Comparison of ENCODE assay signal across 21 mouse cellular contexts in genomic region chr4:137244883-137245282, GRCm38 (mm10). TPM values are rescaled to one million over a fixed set of nuclear protein-coding genes. Genes with fewer than 3 reads are reported as not detected.
DNase-seq lines count a peak whose midpoint lies in the region; ATAC-seq and TF ChIP-seq lines count a peak whose summit lies in the region.
"Had no signal": no experiment of that assay in that cellular context is flagged by ENCODE, and none has a peak within 500 bp of the region (broad histone marks: within the 10 kb centered on the region; RNA-seq: fewer than 3 reads in every experiment).

No protein-coding gene starts in this region.

- H3K4me1 ChIP-seq in liver, postnatal 0 days (ENCODE audit: insufficient read depth): no peaks in the 10 kb centered on the region
- H3K4me1 ChIP-seq in stomach, embryonic 16.5 days (ENCODE audit: control insufficient read depth, insufficient read depth, low read length): peaks cover under 1% of the 10 kb centered on the region; the same call in 1 of the 2 replicates
- no peaks in the 10 kb centered on the region for H3K4me1 ChIP-seq in stomach, postnatal 0 days (replicated peaks; ENCODE audit: control insufficient read depth, insufficient read depth)
- H3K4me1 ChIP-seq in embryonic facial prominence, embryonic 11.5 days (ENCODE audit: control insufficient read depth, insufficient read depth, low read length): no peaks in the 10 kb centered on the region
- H3K4me1 ChIP-seq: embryonic facial prominence, embryonic 13.5 days; heart, embryonic 12.5 days; hindbrain, embryonic 15.5 days had no signal

- intact Hi-C loops in left cerebral cortex, postnatal 10 days (cut with DNase I): no loop called here

- H3K27me3 ChIP-seq in liver, postnatal 0 days (ENCODE audit: insufficient read depth, low read length): no peaks in the 10 kb centered on the region
- H3K27me3 ChIP-seq in stomach, embryonic 16.5 days (ENCODE audit: control insufficient read depth, insufficient read depth, low read length): no peaks in the 10 kb centered on the region
- no peaks in the 10 kb centered on the region for H3K27me3 ChIP-seq in stomach, postnatal 0 days (ENCODE audit: control insufficient read depth, insufficient read depth, low read length)
- H3K27me3 ChIP-seq in embryonic facial prominence, embryonic 11.5 days (ENCODE audit: control insufficient read depth, insufficient read depth, low read length): no peaks in the 10 kb centered on the region
- H3K27me3 ChIP-seq: embryonic facial prominence, embryonic 13.5 days; forebrain, embryonic 12.5 days; heart, embryonic 12.5 days; hindbrain, embryonic 15.5 days had no signal

- TF ChIP-seq CTCF in liver, postnatal 0 days (IDR thresholded peaks at IDR 0.05; ENCODE audit: low read depth): no peak
- TF ChIP-seq CTCF in stomach, postnatal 0 days (IDR thresholded peaks at IDR 0.05; ENCODE audit: low read depth): no peak

- no peak overlapping the region for H3K27ac ChIP-seq in liver, postnatal 0 days (ENCODE audit: low read depth)
- no peak overlapping the region for H3K27ac ChIP-seq in stomach, embryonic 16.5 days (ENCODE audit: low read length)
- no peak overlapping the region for H3K27ac ChIP-seq in stomach, postnatal 0 days (replicated peaks)
- H3K27ac ChIP-seq in embryonic facial prominence, embryonic 11.5 days (replicated peaks; ENCODE audit: low read depth, low read length): no peak overlapping the region
- H3K27ac ChIP-seq: embryonic facial prominence, embryonic 13.5 days; forebrain, embryonic 12.5 days; heart, adult 2 months; hindbrain, embryonic 10.5 days; hindbrain, embryonic 15.5 days had no signal

- no peaks in the 10 kb centered on the region for H3K9me3 ChIP-seq in liver, postnatal 0 days (ENCODE audit: low read length)
- peaks cover 4% of the 10 kb centered on the region for H3K9me3 ChIP-seq in stomach, embryonic 16.5 days (replicated peaks; ENCODE audit: control insufficient read depth, low read length)
- no peaks in the 10 kb centered on the region for H3K9me3 ChIP-seq in stomach, postnatal 0 days (ENCODE audit: control insufficient read depth, low read length)
- H3K9me3 ChIP-seq in embryonic facial prominence, embryonic 11.5 days (replicated peaks; ENCODE audit: control insufficient read depth, low read length): no peaks in the 10 kb centered on the region

- H3K9ac ChIP-seq in liver, postnatal 0 days (replicated peaks): no peak overlapping the region
- H3K9ac ChIP-seq in stomach, embryonic 16.5 days (ENCODE audit: low read length): 0 out of 2 replicates have a peak overlapping the region, but pooled peaks have one; percentile 20
- no peak overlapping the region for H3K9ac ChIP-seq in stomach, postnatal 0 days (ENCODE audit: low read length)
- no peak overlapping the region for H3K9ac ChIP-seq in embryonic facial prominence, embryonic 11.5 days (replicated peaks; ENCODE audit: low read length)
- H3K9ac ChIP-seq: embryonic facial prominence, embryonic 13.5 days; forebrain, embryonic 12.5 days; heart, embryonic 12.5 days; hindbrain, embryonic 15.5 days had no signal

- H3K4me3 ChIP-seq in liver, postnatal 0 days (ENCODE audit: low read depth, low read length): no peak overlapping the region
- no peak overlapping the region for H3K4me3 ChIP-seq in stomach, embryonic 16.5 days (replicated peaks; ENCODE audit: low read length)
- no peak overlapping the region for H3K4me3 ChIP-seq in stomach, postnatal 0 days (ENCODE audit: low read depth, low read length)
- no peak overlapping the region for H3K4me3 ChIP-seq in embryonic facial prominence, embryonic 11.5 days (ENCODE audit: low read depth, low read length)
- H3K4me3 ChIP-seq: embryonic facial prominence, embryonic 13.5 days; forebrain, embryonic 12.5 days; heart, adult 2 months; heart, embryonic 12.5 days; hindbrain, embryonic 10.5 days; hindbrain, embryonic 15.5 days had no signal

- H3K4me2 ChIP-seq in liver, postnatal 0 days (ENCODE audit: low read depth, low read length): no peak overlapping the region
- H3K4me2 ChIP-seq in stomach, embryonic 16.5 days (ENCODE audit: low read depth, low read length): no peak overlapping the region
- H3K4me2 ChIP-seq in stomach, postnatal 0 days (replicated peaks; ENCODE audit: low read depth): no peak overlapping the region
- no peak overlapping the region for H3K4me2 ChIP-seq in embryonic facial prominence, embryonic 11.5 days (ENCODE audit: low read depth, low read length)
- H3K4me2 ChIP-seq: embryonic facial prominence, embryonic 13.5 days; forebrain, embryonic 12.5 days; heart, embryonic 12.5 days; hindbrain, embryonic 15.5 days had no signal

- no peak for TF ChIP-seq EP300 in liver, postnatal 0 days (IDR thresholded peaks at IDR 0.05; ENCODE audit: low read depth)
- TF ChIP-seq EP300 in stomach, postnatal 0 days (optimal IDR thresholded peaks at IDR 0.05): no peak

- H3K36me3 ChIP-seq in liver, postnatal 0 days (replicated peaks; ENCODE audit: insufficient read depth, low read length): no peaks in the 10 kb centered on the region
- no peaks in the 10 kb centered on the region for H3K36me3 ChIP-seq in stomach, embryonic 16.5 days (ENCODE audit: control insufficient read depth, insufficient read depth, low read length)
- H3K36me3 ChIP-seq in stomach, postnatal 0 days (ENCODE audit: control insufficient read depth, insufficient read depth, low read length): no peaks in the 10 kb centered on the region
- H3K36me3 ChIP-seq in embryonic facial prominence, embryonic 11.5 days (replicated peaks; ENCODE audit: control insufficient read depth, insufficient read depth, low read depth, low read length): no peaks in the 10 kb centered on the region
- H3K36me3 ChIP-seq: embryonic facial prominence, embryonic 13.5 days; forebrain, embryonic 12.5 days; heart, embryonic 12.5 days; hindbrain, embryonic 10.5 days; hindbrain, embryonic 15.5 days had no signal

- DNase-seq in liver, postnatal 0 days: peak; percentile 67
- DNase-seq in liver: no peak
- no peak for DNase-seq in stomach, postnatal 0 days (ENCODE audit: low spot score)
- DNase-seq in embryonic facial prominence, embryonic 11.5 days (ENCODE audit: low spot score): peak; percentile 19
- no peak for DNase-seq in spleen, postnatal 10 days (ENCODE audit: low spot score in 2 of 2)
- no peak for DNase-seq in left cerebral cortex, postnatal 10 days (ENCODE audit: extremely low spot score in 1 of 2, low spot score in 2 of 2)
- DNase-seq: adrenal gland, postnatal 10 days; cerebellum, adult 11 months; cerebellum, adult 8-10 months; cerebellum, postnatal 14 days; embryo, embryonic 11 days; gastrocnemius, postnatal 14 days; heart, adult 2 months had no signal

- 54% methylated on average over 9 of the region's 9 CpGs for WGBS in liver, postnatal 0 days (ENCODE audit: insufficient replicate concordance)
- 67% methylated on average over 9 of the region's 9 CpGs for WGBS in stomach, embryonic 16.5 days
- 70% methylated on average over 9 of the region's 9 CpGs for WGBS in stomach, postnatal 0 days
- WGBS in embryonic facial prominence, embryonic 11.5 days: 74% methylated on average over 9 of the region's 9 CpGs

- ATAC-seq in liver, postnatal 0 days: peak; percentile 86
- ATAC-seq in stomach, embryonic 16.5 days (ENCODE audit: insufficient read depth, low FRiP score): no peak
- no peak for ATAC-seq in stomach, postnatal 0 days (ENCODE audit: low FRiP score, low TSS enrichment)
- no peak for ATAC-seq in embryonic facial prominence, embryonic 11.5 days (replicated peaks; ENCODE audit: insufficient number of reproducible peaks, low FRiP score, low TSS enrichment, low read depth)
- ATAC-seq: forebrain, embryonic 16.5 days had no signal

RNA-seq across cellular contexts. Expression of gene Wnt4, which starts 32.4 kb away (rescaled TPM):
- polyA plus RNA-seq in liver, postnatal 0 days (2015; fragmentation: Nextera tagmentation; extraction: Ambion mirVana): 5.1 and 5.7 TPM in 2 replicates
- polyA plus RNA-seq in stomach, embryonic 16.5 days (2015; fragmentation: Nextera tagmentation; extraction: Ambion mirVana): 8.7 and 13.7 TPM in 2 replicates
- 45.3 and 59.7 TPM in 2 replicates for polyA plus RNA-seq in stomach, postnatal 0 days (2015; fragmentation: Nextera tagmentation; extraction: Ambion mirVana)
- polyA plus RNA-seq in embryonic facial prominence, embryonic 11.5 days (2014; fragmentation: Nextera tagmentation; extraction: Ambion mirVana): 3.3 and 4.3 TPM in 2 replicates
- 10 to 100 TPM; 15.5 to 16.2 TPM for total RNA-seq in left cerebral cortex, postnatal 10 days (2021)
- total RNA-seq: common myeloid progenitor, adult 5-6 weeks had no signal

Comparison
In these comparisons a context has a peak if more than half of its experiments do, and no peak if none do; other contexts are left out.
1. DNase-seq: peak in liver, postnatal 0 days (single experiment) and embryonic facial prominence, embryonic 11.5 days (single experiment); none in liver (single experiment), stomach, postnatal 0 days (single experiment), spleen, postnatal 10 days (0 of 2) and left cerebral cortex, postnatal 10 days (0 of 2).